Mouse (Mus musculus) liver, adult 10 weeks (tissue): Measurements from ENCODE around the gene Thap12. TPM values are rescaled to one million over a fixed set of nuclear protein-coding genes. Genes with fewer than 3 reads are reported as not detected.

ENCODE experiments used
- polyA plus RNA-seq: library from polyadenylated mRNA; stranded (reverse); fragments of 350-450 nt; fragmentation: Illumina TruSeq; extraction: RNeasy Lipid Tissue Mini Kit (QIAGEN cat#74804); gene quantifications from one replicate; pipeline ENCODE4 v1.2.3, GENCODE M21; 2014; ENCODE audit warnings: low read depth, low replicate concordance

Thap12 gene
- 54.1 TPM for polyA plus RNA-seq

GRCm38 (mm10) chr7:98702283-98703240 is at the start of gene Thap12:
Gene Thap12 (plus strand): TSS chr7:98703103.

GRCm38 (mm10) chr7:98656531-98657221 is 46.2 kb upstream of the Thap12 start, which contains the start of gene Emsy:
Gene Emsy (minus strand): TSS chr7:98656783.

Other genes with a start within 250 kb of the Thap12 start
- 0.50 TPM for gene Lrrc32, start 213.8 kb upstream of the Thap12 start, polyA plus RNA-seq
- 10.3 TPM for gene Emsy, start 46.3 kb upstream of the Thap12 start, polyA plus RNA-seq
- not detected for gene Wnt11, start 132.0 kb downstream of the Thap12 start, polyA plus RNA-seq